Mouse (Mus musculus): ENCODE data around the gene Cela3a. TPM values are rescaled to one million over a fixed set of nuclear protein-coding genes. Genes with fewer than 3 reads are reported as not detected.

Gene Cela3a
- polyA plus RNA-seq, 1 experiment = not detected

DNA sequence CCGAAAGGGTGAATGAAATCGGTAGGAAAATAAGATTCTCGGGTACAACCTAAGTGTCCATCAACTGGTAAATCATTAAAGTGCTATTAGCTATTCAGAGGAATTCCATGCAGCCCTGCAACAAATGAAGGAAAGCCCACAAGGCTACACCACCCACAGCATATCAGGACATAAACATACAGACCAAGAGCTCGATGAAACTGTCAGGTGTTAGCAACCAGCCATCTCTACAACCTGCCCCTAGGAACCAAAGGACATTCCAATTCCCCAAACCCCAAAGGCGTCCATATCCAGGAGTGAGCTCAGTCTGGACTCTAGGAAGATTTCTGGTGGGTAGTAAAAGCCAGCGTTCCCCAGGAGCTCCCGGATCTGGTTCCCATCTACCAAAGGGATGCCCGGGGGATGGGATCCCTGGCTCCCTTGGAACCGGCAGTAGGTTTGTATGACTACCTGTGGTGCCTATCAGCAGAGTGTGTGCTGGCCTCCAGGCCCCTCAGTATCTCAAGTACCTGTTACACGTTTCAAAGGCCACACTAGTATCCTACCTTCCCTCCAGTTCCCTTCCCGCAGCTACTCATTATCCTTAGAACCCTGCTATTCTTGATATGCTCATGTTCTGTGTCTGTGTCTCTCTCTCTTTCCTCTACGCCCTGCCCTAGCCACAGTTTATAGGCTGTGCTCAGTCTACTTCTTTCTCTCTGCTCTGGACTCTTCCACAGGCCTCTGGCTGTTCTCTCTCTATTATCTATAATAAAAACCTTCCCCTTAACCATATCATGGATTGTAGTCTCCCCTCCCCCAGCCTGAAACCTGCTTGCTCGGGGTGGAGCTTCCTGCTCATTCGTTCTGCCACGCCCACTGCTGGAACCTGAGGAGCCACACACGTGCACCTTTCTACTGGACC, 28.6 kb downstream of the Cela3a start:
- 22% methylated on average over 15 of the region's 16 CpGs for WGBS
- H3K36me3 ChIP-seq (ENCODE audit: control insufficient read depth, insufficient read depth, low read length) = no peaks in the 10 kb centered on the region
- H3K27ac ChIP-seq (ENCODE audit: insufficient read depth, low read depth, low read length) = peak overlapping the region; percentile 86
- H3K4me3 ChIP-seq (ENCODE audit: low read depth, low read length) = no peak overlapping the region
- TF ChIP-seq CTCF (IDR thresholded peaks at IDR 0.05; ENCODE audit: extremely low read depth, insufficient read length, insufficient replicate concordance, low read depth, low read length) = no peak
- no peak for TF ChIP-seq POLR2A (IDR thresholded peaks at IDR 0.05; ENCODE audit: low read depth, low read length)
- H3K4me1 ChIP-seq (ENCODE audit: control insufficient read depth, insufficient read depth, insufficient read length, low read length) = peaks cover 10% of the 10 kb centered on the region; the same call in 1 of the 2 replicates
- no peaks in the 10 kb centered on the region for H3K27me3 ChIP-seq (ENCODE audit: control insufficient read depth, insufficient read depth, low read length)

DNA sequence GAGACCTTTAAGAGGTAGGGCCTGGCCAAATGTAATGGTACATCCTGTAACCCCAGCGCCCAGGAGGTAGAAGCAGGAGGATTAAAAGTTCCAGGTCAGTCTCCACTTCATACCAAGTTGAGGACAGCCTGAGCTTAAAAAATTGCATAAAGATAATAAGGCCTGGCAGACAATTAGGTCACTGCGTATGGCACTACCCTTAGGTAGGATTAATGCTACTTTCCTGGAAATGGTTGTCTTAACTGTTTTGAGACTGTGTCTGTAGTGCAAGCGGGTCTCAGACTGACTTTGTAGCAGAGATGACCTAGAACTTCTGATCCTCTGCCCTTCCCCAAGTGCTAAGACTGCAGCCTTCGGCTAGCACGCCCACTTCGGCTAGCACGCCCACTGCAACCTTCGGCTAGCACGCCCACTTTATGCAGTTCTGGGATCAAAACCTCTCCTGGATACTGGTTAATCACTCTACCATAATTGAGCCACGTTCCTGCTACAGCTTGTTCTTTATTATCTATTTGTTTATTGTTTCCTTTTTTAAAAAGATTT, 29.8 kb downstream of the Cela3a start:
- Histone ChIP-seq H3K4me3 (ENCODE audit: low read depth, low read length) (no peak overlapping the region), H3K4me1 (ENCODE audit: control insufficient read depth, insufficient read depth, insufficient read length, low read length) (peaks cover 10% of the 10 kb centered on the region; the same call in 1 of the 2 replicates), H3K27ac (ENCODE audit: insufficient read depth, low read depth, low read length) (peak overlapping the region; percentile 15; the same call in 1 of the 2 replicates), H3K36me3 (ENCODE audit: control insufficient read depth, insufficient read depth, low read length) (no peaks in the 10 kb centered on the region), H3K27me3 (ENCODE audit: control insufficient read depth, insufficient read depth, low read length) (no peaks in the 10 kb centered on the region)
- WGBS = 66% methylated on average over 10 of the region's 10 CpGs
- no peak for TF ChIP-seq POLR2A (IDR thresholded peaks at IDR 0.05; ENCODE audit: low read depth, low read length)
- no peak for TF ChIP-seq CTCF (IDR thresholded peaks at IDR 0.05; ENCODE audit: extremely low read depth, insufficient read length, insufficient replicate concordance, low read depth, low read length)

DNA sequence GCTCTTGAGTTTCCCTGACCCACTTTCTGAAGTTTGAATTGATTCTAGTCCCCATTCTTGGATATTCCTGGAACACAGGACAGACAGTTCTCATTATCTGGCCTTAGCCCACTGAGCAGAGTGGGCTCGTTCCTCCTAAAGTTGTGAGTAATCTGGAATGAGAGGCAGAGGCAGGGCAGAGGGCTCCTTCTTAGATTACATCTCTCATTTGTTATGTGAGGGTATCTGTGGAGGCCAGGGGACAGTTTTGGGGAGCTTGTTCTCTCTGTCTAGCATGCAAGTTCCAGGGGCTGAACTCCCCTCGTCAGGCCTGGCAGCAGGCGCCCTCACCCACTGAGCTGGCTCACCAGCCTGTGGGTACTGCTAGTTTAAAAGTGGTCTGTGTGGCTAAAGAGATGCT, 30.5 kb downstream of the Cela3a start:
- Histone ChIP-seq H3K4me1 (ENCODE audit: control insufficient read depth, insufficient read depth, insufficient read length, low read length) (peaks cover 13% of the 10 kb centered on the region; the same call in 1 of the 2 replicates), H3K27me3 (ENCODE audit: control insufficient read depth, insufficient read depth, low read length) (no peaks in the 10 kb centered on the region), H3K36me3 (ENCODE audit: control insufficient read depth, insufficient read depth, low read length) (no peaks in the 10 kb centered on the region), H3K27ac (ENCODE audit: insufficient read depth, low read depth, low read length) (no peak overlapping the region), H3K4me3 (ENCODE audit: low read depth, low read length) (no peak overlapping the region)
- no peak for TF ChIP-seq CTCF (IDR thresholded peaks at IDR 0.05; ENCODE audit: extremely low read depth, insufficient read length, insufficient replicate concordance, low read depth, low read length)
- TF ChIP-seq POLR2A (IDR thresholded peaks at IDR 0.05; ENCODE audit: low read depth, low read length) = no peak
- 93% methylated on average over 3 of the region's 3 CpGs for WGBS

DNA sequence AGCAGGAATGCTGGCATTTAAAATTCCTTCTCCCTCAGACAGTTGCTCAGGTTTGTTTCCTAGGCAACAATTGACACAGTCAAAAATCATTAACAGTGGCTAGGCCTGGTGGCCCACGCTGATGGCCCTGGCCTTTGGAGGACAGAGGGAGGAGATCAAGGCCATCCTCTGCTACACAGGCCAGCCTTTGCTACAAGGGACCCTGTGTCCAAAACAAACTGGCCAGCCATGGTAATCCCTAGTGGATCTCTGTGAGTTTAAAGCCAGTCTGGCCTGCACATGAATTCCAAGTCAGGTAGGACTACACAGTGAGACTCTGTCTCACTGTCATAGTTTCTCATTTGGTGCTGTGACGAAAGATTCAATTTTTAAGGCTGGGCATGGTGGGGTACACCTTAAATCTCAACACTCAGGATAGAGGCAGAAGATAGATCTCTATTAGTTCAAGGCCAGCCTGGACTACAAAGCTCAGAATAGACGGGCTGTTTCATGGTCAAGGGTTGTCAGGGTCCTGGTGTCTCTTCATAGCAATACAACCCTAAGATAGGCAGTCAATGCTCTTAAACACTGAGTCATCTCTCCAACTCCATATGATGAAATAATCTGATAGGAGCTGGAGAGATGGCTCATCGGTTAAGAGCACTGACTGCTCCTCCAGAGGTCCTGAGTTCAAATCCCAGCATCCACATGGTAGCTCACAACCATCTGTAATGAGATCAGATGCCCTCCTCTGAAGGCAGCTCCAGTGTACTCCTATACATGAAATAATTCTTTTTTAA, 31.9 kb downstream of the Cela3a start:
- Histone ChIP-seq H3K27me3 (ENCODE audit: control insufficient read depth, insufficient read depth, low read length) (no peaks in the 10 kb centered on the region), H3K36me3 (ENCODE audit: control insufficient read depth, insufficient read depth, low read length) (no peaks in the 10 kb centered on the region), H3K4me1 (ENCODE audit: control insufficient read depth, insufficient read depth, insufficient read length, low read length) (peaks cover 20% of the 10 kb centered on the region), H3K4me3 (ENCODE audit: low read depth, low read length) (no peak overlapping the region), H3K27ac (ENCODE audit: insufficient read depth, low read depth, low read length) (no peak overlapping the region)
- TF ChIP-seq POLR2A (IDR thresholded peaks at IDR 0.05; ENCODE audit: low read depth, low read length) = no peak
- 82% methylated on average over 4 of the region's 4 CpGs for WGBS

DNA sequence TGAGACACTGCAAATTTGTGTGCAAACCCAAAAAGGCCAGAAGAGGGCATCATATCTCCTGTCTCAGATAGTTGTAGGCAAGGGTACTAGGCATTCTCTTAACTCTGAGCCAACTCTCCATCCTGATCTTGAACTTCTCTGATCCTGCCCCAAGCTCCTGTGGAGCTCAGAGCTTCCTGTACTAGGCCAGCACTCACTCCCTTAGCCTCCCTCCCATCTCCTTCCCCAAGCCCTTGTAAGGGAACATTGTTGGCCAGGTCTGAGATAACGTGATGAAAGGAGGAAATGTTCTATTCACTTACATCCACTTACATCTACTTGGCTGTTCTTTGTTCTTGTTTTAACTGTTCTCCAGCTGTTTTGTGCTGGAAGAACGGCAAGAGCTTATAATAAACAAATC, 32.8 kb downstream of the Cela3a start:
- Histone ChIP-seq H3K36me3 (ENCODE audit: control insufficient read depth, insufficient read depth, low read length) (no peaks in the 10 kb centered on the region), H3K27ac (ENCODE audit: insufficient read depth, low read depth, low read length) (no peak overlapping the region), H3K4me3 (ENCODE audit: low read depth, low read length) (no peak overlapping the region), H3K4me1 (ENCODE audit: control insufficient read depth, insufficient read depth, insufficient read length, low read length) (peaks cover 27% of the 10 kb centered on the region), H3K27me3 (ENCODE audit: control insufficient read depth, insufficient read depth, low read length) (no peaks in the 10 kb centered on the region)
- TF ChIP-seq POLR2A (IDR thresholded peaks at IDR 0.05; ENCODE audit: low read depth, low read length) (no peak), CTCF (IDR thresholded peaks at IDR 0.05; ENCODE audit: extremely low read depth, insufficient read length, insufficient replicate concordance, low read depth, low read length) (no peak)
- 47% methylated on average over 2 of the region's 2 CpGs for WGBS

DNA sequence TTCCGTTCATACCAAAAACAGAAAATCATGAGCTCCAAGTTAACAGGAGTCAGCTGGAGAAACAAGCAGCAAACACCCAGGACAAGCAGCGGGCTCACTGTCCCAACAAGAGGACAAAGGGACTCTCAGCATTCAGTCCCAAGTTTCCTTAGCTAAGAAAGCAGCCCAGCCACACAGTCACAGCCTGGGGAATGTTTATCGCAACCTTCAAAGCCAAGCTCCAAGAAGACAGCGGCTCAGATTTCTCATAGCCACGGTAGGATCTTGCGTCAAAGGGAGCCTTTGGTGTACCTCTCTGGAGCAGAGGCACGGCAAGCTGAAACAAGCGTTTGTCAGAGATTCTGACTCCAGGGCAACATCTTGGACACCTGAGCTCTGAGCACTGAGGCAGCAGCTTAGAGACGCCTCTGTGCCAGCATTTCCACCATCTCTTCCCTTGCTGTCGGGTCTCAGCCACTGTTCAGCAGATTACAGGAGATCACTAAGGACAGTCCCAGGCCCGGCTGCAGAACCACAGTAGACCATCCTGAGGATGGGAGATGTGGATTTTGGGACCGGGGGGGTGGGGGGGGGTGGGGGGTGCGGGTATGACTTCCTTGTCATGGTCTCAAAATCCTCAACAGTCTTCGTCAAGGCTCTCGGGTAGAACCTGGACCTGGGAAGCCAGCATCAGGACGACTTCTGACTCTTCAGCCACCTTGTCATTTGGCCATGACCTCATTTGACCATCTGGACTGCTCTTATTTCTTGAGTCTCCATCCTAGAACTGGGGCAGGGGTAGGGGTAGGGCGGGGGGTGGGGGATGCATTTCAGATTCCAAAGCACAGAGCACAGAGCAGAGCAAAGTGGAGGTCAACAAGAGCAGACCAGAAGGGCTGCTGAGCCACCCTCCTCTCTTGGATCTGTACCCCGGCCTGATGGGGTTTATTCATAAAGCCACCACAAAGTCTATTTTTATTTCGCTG, 34.0 kb downstream of the Cela3a start:
- TF ChIP-seq CTCF (IDR thresholded peaks at IDR 0.05; ENCODE audit: extremely low read depth, insufficient read length, insufficient replicate concordance, low read depth, low read length) (no peak), POLR2A (IDR thresholded peaks at IDR 0.05; ENCODE audit: low read depth, low read length) (no peak)
- WGBS = 77% methylated on average over 19 of the region's 19 CpGs
- Histone ChIP-seq H3K36me3 (ENCODE audit: control insufficient read depth, insufficient read depth, low read length) (no peaks in the 10 kb centered on the region), H3K4me3 (ENCODE audit: low read depth, low read length) (no peak overlapping the region), H3K27me3 (ENCODE audit: control insufficient read depth, insufficient read depth, low read length) (no peaks in the 10 kb centered on the region), H3K27ac (ENCODE audit: insufficient read depth, low read depth, low read length) (no peak overlapping the region), H3K4me1 (ENCODE audit: control insufficient read depth, insufficient read depth, insufficient read length, low read length) (peaks cover 27% of the 10 kb centered on the region)
